Mouse (Mus musculus) liver, embryonic 14.5 days (tissue): Measurements from ENCODE around the gene Eif4b. TPM values are rescaled to one million over a fixed set of nuclear protein-coding genes. Genes with fewer than 3 reads are reported as not detected.

Experiments
- ATAC-seq: fragments of 200-750 bp; cut with Nextera tagmentation; 2 replicates; pipeline ENCODE4 v1.8.0; 2017; ENCODE audit warnings: moderate number of reproducible peaks, mild to moderate bottlenecking, moderate library complexity; ENCODE audit not compliant: insufficient read depth
- DNase-seq, 3 experiments: peaks; one replicate each; pipeline ENCODE4 v3.0.0-alpha.2; 2012 to 2013; ENCODE audit warnings: low read depth in 3 of 3, low spot score in 3 of 3
- H3K27ac ChIP-seq: fragments of 300-500 bp; sonication (generic); 2 replicates; pipeline ENCODE4 v1.5.1; 2014; ENCODE audit warnings: moderate library complexity, mild to moderate bottlenecking, control low read depth, inconsistent platforms
- H3K27me3 ChIP-seq: fragments of 300-500 bp; sonication (generic); 2 replicates; pipeline ENCODE4 v1.6.1; 2014; ENCODE audit warnings: mild to moderate bottlenecking, low read length, moderate library complexity; ENCODE audit not compliant: control insufficient read depth, insufficient read depth
- H3K36me3 ChIP-seq: fragments of 300-500 bp; sonication (generic); replicated peaks from 2 replicates; pipeline ENCODE4 v1.6.1; 2014; ENCODE audit warnings: low read depth; ENCODE audit not compliant: control insufficient read depth, insufficient read depth
- H3K4me1 ChIP-seq, 2 experiments: fragments of 200-500 bp in 1 of 2; fragments of 300-500 bp in 1 of 2; sonication (generic) in 1 of 2; replicated peaks; 2 replicates each; pipeline ENCODE4 v1.6.1; 2012 to 2014; ENCODE audit warnings: antibody characterized with exemption in 1 of 2, inconsistent platforms in 1 of 2, low read length in 1 of 2; ENCODE audit not compliant: control insufficient read depth in 2 of 2, insufficient read depth in 2 of 2
- H3K4me2 ChIP-seq: fragments of 300-500 bp; sonication (generic); 2 replicates; pipeline ENCODE4 v1.6.1; 2014; ENCODE audit warnings: low read depth, mild to moderate bottlenecking, control low read depth, moderate library complexity
- H3K4me3 ChIP-seq, 2 experiments: fragments of 200-500 bp in 1 of 2; fragments of 300-500 bp in 1 of 2; sonication (generic) in 1 of 2; 2 replicates each; pipeline ENCODE4 v1.5.1; 2012 to 2014; ENCODE audit warnings: low read depth in 2 of 2, low read length in 2 of 2, mild to moderate bottlenecking in 2 of 2, control low read depth in 1 of 2, inconsistent platforms in 1 of 2, moderate library complexity in 1 of 2; ENCODE audit not compliant: insufficient read depth in 1 of 2
- H3K9ac ChIP-seq: fragments of 300-500 bp; sonication (generic); replicated peaks from 2 replicates; pipeline ENCODE4 v1.6.1; 2014; ENCODE audit warnings: mild to moderate bottlenecking, control low read depth, moderate library complexity
- H3K9me3 ChIP-seq: fragments of 300-500 bp; sonication (generic); 2 replicates; pipeline ENCODE4 v1.6.1; 2016; ENCODE audit warnings: low read length, mixed read lengths; ENCODE audit not compliant: control insufficient read depth
- CTCF ChIP-seq: IDR thresholded peaks from 2 replicates; pipeline ENCODE4 v1.5.1; 2016; ENCODE audit warnings: antibody characterized with exemption, low read depth, control low read depth
- EP300 ChIP-seq: IDR thresholded peaks from 2 replicates; pipeline ENCODE4 v1.6.1; 2016; ENCODE audit warnings: antibody characterized with exemption, low read depth
- WGBS: fragments of 180-500 bp; shearing (Covaris S2); extraction: QIAGEN DNeasy Blood & Tissue Kit; methylation state at CpG from one replicate; pipeline ENCODE4 v1.1.7; 2014; ENCODE audit not compliant: insufficient replicate concordance; 5-methylcytosine and 5-hydroxymethylcytosine counted together
- polyA plus RNA-seq, 2 experiments: library from polyadenylated mRNA; depleted of rRNA in 1 of 2; stranded (reverse) in 1 of 2; unstranded in 1 of 2; fragments of >200 nt; fragmentation: Nextera tagmentation in 1 of 2; extraction: Ambion mirVana in 1 of 2; gene quantifications; 2 replicates each; pipeline versions ENCODE4 v1.2.1 to v1.2.3; 2012 to 2014

Gene Eif4b
- polyA plus RNA-seq, 2 experiments, result 47.8 to 66.4 TPM

DNA sequence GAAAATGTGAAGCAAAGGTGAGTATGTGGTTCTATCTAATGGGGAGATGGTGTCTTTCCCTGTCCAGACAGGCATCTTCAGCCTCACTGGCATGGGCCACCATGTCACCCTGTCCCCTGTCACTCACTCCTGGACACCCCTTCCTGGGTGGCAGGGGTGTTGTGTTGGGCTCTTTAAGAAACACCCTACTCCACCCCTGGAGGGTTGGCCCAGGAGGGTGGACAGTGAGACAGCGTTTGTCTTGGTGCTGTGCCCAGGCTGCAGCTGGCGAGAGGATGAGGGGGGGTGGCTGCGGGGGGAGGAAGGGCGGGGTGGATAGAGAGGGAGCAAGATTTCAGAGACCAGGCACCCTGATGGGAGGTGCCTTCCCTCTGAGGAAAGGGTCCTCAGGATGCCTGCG is 31.8 kb downstream of the Eif4b start:
- ATAC-seq (no peak), DNase-seq (no peak)
- no peak overlapping the region for H3K9ac ChIP-seq
- 40% methylated on average over 5 of the region's 5 CpGs for WGBS
- no peak overlapping the region for H3K4me2 ChIP-seq
- H3K9me3 ChIP-seq, result no peaks in the 10 kb centered on the region
- H3K27ac ChIP-seq, result no peak overlapping the region
- H3K4me3 ChIP-seq, result no peak overlapping the region
- TF ChIP-seq CTCF (no peak), EP300 (no peak)
- H3K4me1 ChIP-seq, result peaks cover 0 to 17% of the 10 kb centered on the region in 2 experiments; a peak in 2 of 4 replicates
- no peaks in the 10 kb centered on the region for H3K36me3 ChIP-seq
- H3K27me3 ChIP-seq, result peaks cover 10% of the 10 kb centered on the region

DNA sequence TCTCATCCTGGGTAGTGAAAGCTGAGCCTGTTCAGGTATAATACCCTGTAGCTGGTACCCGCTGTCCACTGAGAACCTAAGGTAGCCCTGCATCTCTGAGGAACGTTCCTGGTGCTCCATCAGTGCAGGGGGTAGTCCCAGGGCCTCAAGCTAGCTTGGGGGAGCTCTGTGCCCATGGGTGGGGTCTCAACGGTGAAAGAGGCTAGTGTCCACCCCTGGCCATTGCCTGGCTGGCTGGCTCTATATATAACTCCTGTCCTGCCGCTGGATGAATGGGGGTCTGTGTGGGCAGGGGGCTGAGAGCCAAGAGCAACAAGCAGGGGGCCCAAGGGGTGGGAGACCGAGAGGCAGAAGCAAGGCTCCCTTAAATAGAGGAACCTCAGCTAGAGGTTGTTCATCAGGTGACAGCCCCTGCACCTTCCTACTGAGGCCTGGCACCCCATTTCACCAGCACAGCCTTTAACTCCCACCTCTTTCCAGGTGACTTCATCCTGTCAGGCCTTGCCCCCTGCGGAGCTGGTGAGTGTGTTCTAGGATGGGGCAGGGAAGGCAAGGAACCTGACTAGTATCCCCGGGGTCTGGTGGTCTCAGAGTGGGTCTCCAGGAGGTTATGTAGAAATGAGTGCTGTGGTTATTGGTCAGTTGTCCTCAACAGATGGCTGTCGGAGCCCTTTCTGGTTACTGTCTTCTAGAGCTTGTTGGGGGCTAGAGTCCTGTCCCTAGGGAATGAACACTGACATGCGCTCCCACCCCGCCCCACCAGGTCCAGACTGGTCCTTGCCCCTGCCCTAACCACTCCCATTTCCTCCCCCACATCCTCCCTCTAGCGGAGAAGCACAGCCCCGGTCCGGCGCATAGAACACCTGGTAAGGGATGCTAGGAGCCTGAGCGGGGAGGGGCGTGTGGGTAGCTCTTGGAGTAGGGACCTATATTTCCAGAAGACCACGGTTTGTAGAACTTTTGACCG is 32.5 kb downstream of the Eif4b start:
- TF ChIP-seq EP300, result no peak
- peak; percentile 35 for TF ChIP-seq CTCF
- ATAC-seq, result no peak
- Histone ChIP-seq H3K4me3 (no peak overlapping the region; a peak in 1 of 4 replicates), H3K9me3 (no peaks in the 10 kb centered on the region), H3K36me3 (no peaks in the 10 kb centered on the region), H3K27me3 (peaks cover 10% of the 10 kb centered on the region), H3K4me2 (peak overlapping the region; percentile 64), H3K27ac (no peak overlapping the region), H3K9ac (no peak overlapping the region), H3K4me1 (peaks cover 0 to 14% of the 10 kb centered on the region in 2 experiments; a peak in 2 of 4 replicates)
- WGBS, result 25% methylated on average over 18 of the region's 18 CpGs
- DNase-seq, result no peak

DNA sequence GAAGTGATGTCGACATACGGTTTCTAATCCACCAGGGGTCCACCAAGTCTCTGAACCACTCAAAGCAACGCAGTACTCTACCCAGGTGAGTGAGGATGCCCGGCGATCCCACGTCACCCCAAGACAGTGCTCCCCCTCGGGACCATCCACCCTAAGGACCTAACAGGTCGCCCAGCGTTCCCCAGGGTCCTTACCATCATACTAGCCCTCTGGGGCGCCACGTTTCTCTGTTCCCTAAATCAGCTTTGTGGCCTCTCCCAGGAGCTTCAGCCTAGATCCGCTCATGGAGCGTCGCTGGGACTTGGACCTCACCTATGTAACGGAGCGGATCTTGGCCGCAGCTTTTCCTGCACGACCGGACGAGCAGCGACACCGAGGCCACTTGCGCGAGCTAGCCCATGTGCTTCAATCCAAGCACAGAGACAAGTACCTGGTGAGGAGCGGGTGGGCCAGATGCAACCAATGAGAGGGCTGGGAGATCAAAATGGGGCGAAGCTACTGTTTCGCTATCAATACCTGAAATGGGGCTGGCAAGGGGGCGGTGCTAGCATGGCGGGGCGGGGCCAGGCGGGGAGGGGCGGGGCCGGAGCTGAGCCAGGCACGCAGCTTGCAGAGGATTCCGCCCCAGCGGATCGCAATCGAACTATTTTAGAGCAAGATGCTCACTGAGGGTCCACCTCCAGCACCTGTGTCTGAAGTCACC is 33.3 kb downstream of the Eif4b start:
- H3K27ac ChIP-seq, result no peak overlapping the region
- TF ChIP-seq EP300 (no peak), CTCF (no peak)
- DNase-seq, result no peak
- peak overlapping the region; percentile 39 to 40 for H3K4me3 ChIP-seq
- no peaks in the 10 kb centered on the region for H3K9me3 ChIP-seq
- peaks cover 0 to 14% of the 10 kb centered on the region in 2 experiments; a peak in 1 of 4 replicates for H3K4me1 ChIP-seq
- ATAC-seq, result peak; percentile 21; the same call in 1 of the 2 replicates
- H3K36me3 ChIP-seq, result no peaks in the 10 kb centered on the region
- H3K9ac ChIP-seq, result no peak overlapping the region
- 30% methylated on average over 38 of the region's 38 CpGs for WGBS
- H3K27me3 ChIP-seq, result peaks cover 6% of the 10 kb centered on the region
- H3K4me2 ChIP-seq, result peak overlapping the region; percentile 64

DNA sequence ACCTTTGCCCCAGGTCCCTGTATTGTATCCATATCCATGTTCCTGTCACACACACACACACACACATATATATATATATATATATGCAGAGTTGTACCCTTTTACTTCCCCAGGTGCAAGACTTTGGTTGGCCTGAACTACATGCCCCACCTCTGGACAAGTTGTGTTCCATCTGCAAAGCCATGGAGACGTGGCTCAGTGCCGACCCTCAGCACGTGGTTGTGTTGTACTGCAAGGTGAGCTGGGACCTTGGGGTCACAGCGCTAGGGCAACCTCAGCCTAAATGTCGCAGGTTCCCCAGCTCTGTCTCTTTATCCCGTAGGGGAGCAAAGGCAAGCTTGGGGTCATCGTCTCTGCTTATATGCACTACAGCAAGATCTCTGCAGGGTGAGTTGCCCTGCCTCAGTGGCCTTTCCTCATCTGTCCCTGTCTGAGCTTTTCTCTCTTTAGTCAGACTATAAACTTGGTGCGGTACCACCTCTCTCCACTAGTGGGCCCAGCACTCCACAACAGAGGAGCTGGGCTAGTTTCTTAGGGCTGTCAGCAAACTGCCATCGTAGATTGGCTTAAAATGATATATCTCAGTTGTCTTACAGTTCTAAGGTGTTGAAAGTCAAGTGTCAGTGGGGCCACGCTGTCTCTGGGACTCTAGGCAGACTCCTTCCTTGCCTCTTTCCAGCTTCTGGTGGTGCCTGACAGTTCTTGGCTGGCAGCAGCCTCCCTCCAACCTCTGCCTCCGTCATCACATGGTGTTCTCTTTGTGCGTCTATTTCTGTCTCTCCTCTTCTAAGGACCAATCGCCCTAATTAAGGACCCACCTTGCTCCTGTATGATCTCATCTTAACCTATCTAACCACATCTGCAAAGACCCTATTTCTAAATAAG is 34.4 kb downstream of the Eif4b start:
- H3K36me3 ChIP-seq, result no peaks in the 10 kb centered on the region
- H3K9ac ChIP-seq, result no peak overlapping the region
- H3K4me2 ChIP-seq, result no peak overlapping the region
- no peak overlapping the region for H3K4me3 ChIP-seq
- ATAC-seq (no peak), DNase-seq (peak in 2 of 3 experiments; percentile 41 to 55)
- TF ChIP-seq CTCF (peak; percentile 88), EP300 (no peak)
- peaks cover 0 to 14% of the 10 kb centered on the region in 2 experiments; a peak in 1 of 4 replicates for H3K4me1 ChIP-seq
- peaks cover 6% of the 10 kb centered on the region for H3K27me3 ChIP-seq
- H3K27ac ChIP-seq, result no peak overlapping the region
- 41% methylated on average over 13 of the region's 13 CpGs for WGBS
- H3K9me3 ChIP-seq, result no peaks in the 10 kb centered on the region
